Mouse (Mus musculus): ENCODE results near the gene Spock2. TPM values are rescaled to one million over a fixed set of nuclear protein-coding genes. Genes with fewer than 3 reads are reported as not detected.
"Not testable (repeated sequence)": the region's sequence is repeated elsewhere in the genome, so short reads cannot be mapped to it uniquely, and the experiment has no call there.

Spock2 gene
- polyA plus RNA-seq, 1 experiment = 11.0 TPM

DNA sequence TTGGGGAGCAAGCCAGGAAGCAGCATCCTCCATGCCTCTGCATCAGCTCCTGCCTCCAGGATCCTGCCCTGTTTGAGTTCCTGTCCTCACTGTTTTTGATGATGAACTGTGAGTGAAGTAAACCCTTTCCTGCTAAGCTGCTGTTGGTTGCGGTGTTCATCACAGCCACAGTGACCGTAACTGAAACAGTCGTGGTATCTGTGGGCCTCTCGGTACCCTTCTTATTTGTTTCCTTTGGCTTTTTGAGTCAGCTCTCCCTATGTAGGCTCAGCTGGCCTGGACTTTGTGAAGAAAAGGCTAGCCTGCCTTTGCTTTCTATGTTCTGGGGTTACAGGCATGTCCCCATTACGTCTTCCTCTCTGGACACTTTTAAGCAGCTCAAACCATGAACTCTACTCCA lies 65.3 kb downstream of the Spock2 start:
- TF ChIP-seq POLR2A (IDR thresholded peaks at IDR 0.05; ENCODE audit: insufficient read depth, low read length) (no peak), CTCF (IDR thresholded peaks at IDR 0.05; ENCODE audit: low read depth, low read length) (no peak), EP300 (IDR thresholded peaks at IDR 0.05; ENCODE audit: insufficient read depth, low read depth, low read length) (no peak)
- peaks cover 7% of the 10 kb centered on the region for H3K4me1 ChIP-seq (ENCODE audit: control insufficient read depth, insufficient read depth, low read length)
- H3K27me3 ChIP-seq (ENCODE audit: control insufficient read depth, insufficient read depth, low read length, poor library complexity, severe bottlenecking) = no peaks in the 10 kb centered on the region
- H3K9me3 ChIP-seq (replicated peaks; ENCODE audit: control insufficient read depth, insufficient read depth, low read length, poor library complexity, severe bottlenecking) = peaks cover 7% of the 10 kb centered on the region; the same call in 1 of the 2 replicates
- no peaks in the 10 kb centered on the region for H3K36me3 ChIP-seq (ENCODE audit: control insufficient read depth, insufficient read depth, low read length, poor library complexity, severe bottlenecking)
- no peak overlapping the region for H3K27ac ChIP-seq (ENCODE audit: insufficient read depth, low read length)
- H3K4me3 ChIP-seq (ENCODE audit: low read depth, low read length) = no peak overlapping the region
- no peak overlapping the region for H3K9ac ChIP-seq (ENCODE audit: low read depth, poor library complexity, severe bottlenecking)

DNA sequence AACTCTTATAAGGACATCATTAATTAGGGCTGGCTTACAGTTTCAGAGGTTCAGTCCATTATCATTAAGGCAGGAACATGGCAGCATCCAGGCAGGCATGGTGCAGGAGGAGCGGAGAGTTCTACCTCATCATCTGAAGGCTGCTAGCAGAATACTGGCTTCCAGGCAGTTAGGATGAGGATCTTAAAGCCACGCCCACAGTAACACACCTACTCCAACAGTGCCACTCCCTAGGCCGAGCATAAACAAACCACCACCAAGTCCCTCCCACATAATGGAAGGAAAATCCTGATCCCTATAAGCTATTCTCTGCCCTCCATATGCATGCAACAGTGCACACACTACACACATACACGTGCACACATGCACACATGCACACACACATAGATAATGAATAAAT lies 66.3 kb downstream of the Spock2 start:
- peaks cover 7% of the 10 kb centered on the region; the same call in 1 of the 2 replicates for H3K9me3 ChIP-seq (replicated peaks; ENCODE audit: control insufficient read depth, insufficient read depth, low read length, poor library complexity, severe bottlenecking)
- H3K36me3 ChIP-seq (ENCODE audit: control insufficient read depth, insufficient read depth, low read length, poor library complexity, severe bottlenecking) = no peaks in the 10 kb centered on the region
- H3K27ac ChIP-seq (ENCODE audit: insufficient read depth, low read length) = no peak overlapping the region
- H3K9ac ChIP-seq (ENCODE audit: low read depth, poor library complexity, severe bottlenecking) = no peak overlapping the region
- H3K27me3 ChIP-seq (ENCODE audit: control insufficient read depth, insufficient read depth, low read length, poor library complexity, severe bottlenecking) = no peaks in the 10 kb centered on the region
- peaks cover 3% of the 10 kb centered on the region for H3K4me1 ChIP-seq (ENCODE audit: control insufficient read depth, insufficient read depth, low read length)
- TF ChIP-seq EP300 (IDR thresholded peaks at IDR 0.05; ENCODE audit: insufficient read depth, low read depth, low read length) (no peak), POLR2A (IDR thresholded peaks at IDR 0.05; ENCODE audit: insufficient read depth, low read length) (no peak), CTCF (IDR thresholded peaks at IDR 0.05; ENCODE audit: low read depth, low read length) (no peak)
- H3K4me3 ChIP-seq (ENCODE audit: low read depth, low read length) = no peak overlapping the region

DNA sequence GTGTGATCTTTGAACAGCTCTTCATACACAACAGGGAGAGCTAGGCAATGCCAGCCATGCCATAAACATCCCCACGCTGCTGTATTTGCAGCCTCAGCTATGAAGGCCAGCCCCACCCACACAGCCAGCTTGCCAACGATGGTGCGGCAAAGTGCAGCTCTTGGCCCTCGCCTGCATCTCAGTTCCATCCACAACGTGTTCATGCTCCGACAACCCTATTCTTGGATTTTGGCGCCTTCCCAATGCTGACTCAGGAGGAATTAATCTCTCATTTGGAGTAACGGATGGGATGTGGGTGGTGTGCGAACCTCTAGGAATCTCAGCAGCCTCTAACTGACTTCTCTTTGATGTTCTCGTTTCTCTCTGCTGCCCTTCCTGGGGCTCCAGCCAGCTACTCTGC lies 67.0 kb downstream of the Spock2 start:
- Histone ChIP-seq H3K27me3 (ENCODE audit: control insufficient read depth, insufficient read depth, low read length, poor library complexity, severe bottlenecking) (no peaks in the 10 kb centered on the region), H3K27ac (ENCODE audit: insufficient read depth, low read length) (no peak overlapping the region), H3K4me1 (ENCODE audit: control insufficient read depth, insufficient read depth, low read length) (peaks cover 3% of the 10 kb centered on the region), H3K4me3 (ENCODE audit: low read depth, low read length) (no peak overlapping the region), H3K9me3 (replicated peaks; ENCODE audit: control insufficient read depth, insufficient read depth, low read length, poor library complexity, severe bottlenecking) (peaks cover 6% of the 10 kb centered on the region; the same call in 1 of the 2 replicates), H3K9ac (ENCODE audit: low read depth, poor library complexity, severe bottlenecking) (no peak overlapping the region), H3K36me3 (ENCODE audit: control insufficient read depth, insufficient read depth, low read length, poor library complexity, severe bottlenecking) (no peaks in the 10 kb centered on the region)
- TF ChIP-seq EP300 (IDR thresholded peaks at IDR 0.05; ENCODE audit: insufficient read depth, low read depth, low read length) (no peak), CTCF (IDR thresholded peaks at IDR 0.05; ENCODE audit: low read depth, low read length) (no peak), POLR2A (IDR thresholded peaks at IDR 0.05; ENCODE audit: insufficient read depth, low read length) (no peak)

GRCm38 (mm10) chr10:60174506-60174905 lies 68.5 kb downstream of the Spock2 start:
- peaks cover 3% of the 10 kb centered on the region for H3K4me1 ChIP-seq (ENCODE audit: control insufficient read depth, insufficient read depth, low read length)
- no peaks in the 10 kb centered on the region for H3K36me3 ChIP-seq (ENCODE audit: control insufficient read depth, insufficient read depth, low read length, poor library complexity, severe bottlenecking)
- H3K9me3 ChIP-seq (replicated peaks; ENCODE audit: control insufficient read depth, insufficient read depth, low read length, poor library complexity, severe bottlenecking) = peaks cover 3% of the 10 kb centered on the region; the same call in 1 of the 2 replicates
- TF ChIP-seq EP300 (IDR thresholded peaks at IDR 0.05; ENCODE audit: insufficient read depth, low read depth, low read length) (no peak), POLR2A (IDR thresholded peaks at IDR 0.05; ENCODE audit: insufficient read depth, low read length) (no peak), CTCF (IDR thresholded peaks at IDR 0.05; ENCODE audit: low read depth, low read length) (no peak)
- no peak overlapping the region for H3K9ac ChIP-seq (ENCODE audit: low read depth, poor library complexity, severe bottlenecking)
- no peaks in the 10 kb centered on the region for H3K27me3 ChIP-seq (ENCODE audit: control insufficient read depth, insufficient read depth, low read length, poor library complexity, severe bottlenecking)
- H3K27ac ChIP-seq (ENCODE audit: insufficient read depth, low read length) = no peak overlapping the region
- no peak overlapping the region for H3K4me3 ChIP-seq (ENCODE audit: low read depth, low read length)

GRCm38 (mm10) chr10:60175306-60175705 lies 69.3 kb downstream of the Spock2 start:
- not testable (repeated sequence) for H3K4me1 ChIP-seq (ENCODE audit: control insufficient read depth, insufficient read depth, low read length); H3K9ac ChIP-seq (ENCODE audit: low read depth, poor library complexity, severe bottlenecking); H3K27ac ChIP-seq (ENCODE audit: insufficient read depth, low read length); H3K27me3 ChIP-seq (ENCODE audit: control insufficient read depth, insufficient read depth, low read length, poor library complexity, severe bottlenecking); H3K4me3 ChIP-seq (ENCODE audit: low read depth, low read length); H3K9me3 ChIP-seq (replicated peaks; ENCODE audit: control insufficient read depth, insufficient read depth, low read length, poor library complexity, severe bottlenecking); H3K36me3 ChIP-seq (ENCODE audit: control insufficient read depth, insufficient read depth, low read length, poor library complexity, severe bottlenecking)
- TF ChIP-seq EP300 (IDR thresholded peaks at IDR 0.05; ENCODE audit: insufficient read depth, low read depth, low read length) = peak; percentile 17; the same call in 1 of the 2 replicates

Other genes with a start within 250 kb of the Spock2 start
- 29.3 and 29.6 TPM in 2 replicates for gene Dnajb12, start 226.7 kb upstream of the Spock2 start, polyA plus RNA-seq (2011; ENCODE audit: insufficient read depth, insufficient read length, low read depth, missing spikeins)
- gene Ddit4, start 154.4 kb upstream of the Spock2 start, polyA plus RNA-seq (2011; ENCODE audit: insufficient read depth, insufficient read length, low read depth, missing spikeins) = 172 and 176 TPM in 2 replicates
- gene Ascc1, start 103.4 kb upstream of the Spock2 start, polyA plus RNA-seq (2011; ENCODE audit: insufficient read depth, insufficient read length, low read depth, missing spikeins) = 52.9 and 53.7 TPM in 2 replicates
- gene Anapc16, start 103.1 kb upstream of the Spock2 start, polyA plus RNA-seq (2011; ENCODE audit: insufficient read depth, insufficient read length, low read depth, missing spikeins) = 22.7 and 24.4 TPM in 2 replicates
- 0.43 and 0.55 TPM in 2 replicates for gene Chst3, start 113.0 kb downstream of the Spock2 start, polyA plus RNA-seq (2011; ENCODE audit: insufficient read depth, insufficient read length, low read depth, missing spikeins)
- 218 and 235 TPM in 2 replicates for gene Psap, start 171.4 kb downstream of the Spock2 start, polyA plus RNA-seq (2011; ENCODE audit: insufficient read depth, insufficient read length, low read depth, missing spikeins)
- 2.5 and 4.5 TPM in 2 replicates for gene Vsir, start 240.6 kb downstream of the Spock2 start, polyA plus RNA-seq (2011; ENCODE audit: insufficient read depth, insufficient read length, low read depth, missing spikeins)